8 mouse cellular contexts compared by ENCODE assay signal in the genomic region with DNA sequence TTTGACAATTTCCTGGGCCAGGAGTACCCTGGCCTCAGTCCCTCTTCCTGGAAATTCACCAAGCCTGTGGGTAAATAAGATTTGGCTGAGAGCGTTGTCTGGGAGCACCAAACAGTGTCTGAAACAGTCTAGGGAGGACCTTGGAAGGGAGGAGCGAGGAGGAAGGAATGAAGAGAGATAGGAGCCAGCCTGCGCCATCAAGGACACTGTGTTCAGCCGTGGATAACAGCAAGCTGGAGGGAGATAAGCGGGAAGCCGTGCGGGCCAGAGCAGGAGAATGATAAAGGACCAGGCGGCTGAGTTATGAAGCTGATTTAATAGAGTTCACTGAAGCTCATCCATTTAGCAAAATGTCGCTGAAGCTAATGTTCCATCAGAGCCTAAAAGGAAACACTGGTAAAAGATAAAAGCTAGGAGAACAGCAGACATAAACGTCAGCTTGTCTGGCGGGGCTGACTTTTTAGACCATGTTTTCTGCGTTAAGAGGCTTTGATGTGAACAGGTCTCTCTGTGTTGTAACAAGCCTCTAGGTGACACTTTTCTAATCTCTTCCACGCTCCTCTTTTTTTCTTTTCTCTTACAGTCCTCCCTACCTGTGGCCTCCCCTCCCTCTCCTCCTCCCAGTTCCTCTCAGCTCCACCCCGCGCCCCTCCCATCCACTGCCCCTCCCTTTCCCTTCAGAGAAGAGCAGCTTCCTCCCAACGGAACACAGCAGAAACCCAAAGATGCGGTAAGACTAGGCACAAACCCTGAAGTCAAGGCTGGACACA. TPM values are rescaled to one million over a fixed set of nuclear protein-coding genes. Genes with fewer than 3 reads are reported as not detected.
A peak's percentile ranks its signal among the peaks of the same experiment; 100 is the strongest.
DNase-seq lines count a peak whose midpoint lies in the region; ATAC-seq lines count a peak whose summit lies in the region.

No protein-coding gene starts in this region.

- H3K9me3 ChIP-seq in heart, embryonic 12.5 days (replicated peaks) = no peaks in the 10 kb centered on the region
- H3K9me3 ChIP-seq in kidney, embryonic 14.5 days (ENCODE audit: control insufficient read depth, low read length) = no peaks in the 10 kb centered on the region

- WGBS in heart, embryonic 12.5 days = 2% methylated on average over 17 of the region's 17 CpGs
- WGBS in kidney, embryonic 14.5 days = 20% methylated on average over 16 of the region's 17 CpGs

- peak overlapping the region; percentile 61 for H3K27ac ChIP-seq in heart, embryonic 12.5 days (ENCODE audit: poor library complexity, severe bottlenecking)
- no peak overlapping the region for H3K27ac ChIP-seq in kidney, embryonic 14.5 days (ENCODE audit: low read depth, low read length)

- peaks cover 29% of the 10 kb centered on the region for H3K4me1 ChIP-seq in heart, embryonic 12.5 days (replicated peaks)
- peaks cover 3% of the 10 kb centered on the region; the same call in 1 of the 2 replicates for H3K4me1 ChIP-seq in kidney, embryonic 14.5 days (ENCODE audit: control insufficient read depth, insufficient read depth, low read length)

- peak overlapping the region; percentile 79 for H3K4me2 ChIP-seq in heart, embryonic 12.5 days
- peak overlapping the region; percentile 45 for H3K4me2 ChIP-seq in kidney, embryonic 14.5 days (replicated peaks; ENCODE audit: low read depth, low read length)

- ATAC-seq in common myeloid progenitor, adult 5-6 weeks (replicated peaks; ENCODE audit: low read depth, poor library complexity, severe bottlenecking) = peak; percentile 87
- ATAC-seq in heart, embryonic 12.5 days (ENCODE audit: insufficient number of reproducible peaks, low FRiP score) = peak; percentile 49; the same call in 1 of the 2 replicates
- ATAC-seq in kidney, embryonic 14.5 days (ENCODE audit: low FRiP score, low TSS enrichment) = peak; percentile 63

- H3K36me3 ChIP-seq in heart, embryonic 12.5 days = no peaks in the 10 kb centered on the region
- H3K36me3 ChIP-seq in kidney, embryonic 14.5 days (ENCODE audit: control insufficient read depth, insufficient read depth, low read length) = no peaks in the 10 kb centered on the region

- DNase-seq in urinary bladder, adult 18-20 months (ENCODE audit: low spot score in 2 of 2) = peak; percentile 10 to 13
- DNase-seq in urinary bladder, adult 2 months (ENCODE audit: low spot score) = no peak
- peak; percentile 89 for DNase-seq in lung, postnatal 10 days
- DNase-seq in spleen, postnatal 10 days (ENCODE audit: low spot score in 2 of 2) = peak; percentile 16 to 63
- DNase-seq in layer of hippocampus, adult 9-11 months = no peak

- no peaks in the 10 kb centered on the region for H3K27me3 ChIP-seq in heart, embryonic 12.5 days (replicated peaks)
- H3K27me3 ChIP-seq in kidney, embryonic 14.5 days (ENCODE audit: control insufficient read depth, insufficient read depth, low read length) = no peaks in the 10 kb centered on the region

- peak overlapping the region; percentile 58 for H3K9ac ChIP-seq in heart, embryonic 12.5 days
- no peak overlapping the region for H3K9ac ChIP-seq in kidney, embryonic 14.5 days (ENCODE audit: low read depth, low read length)

- peak overlapping the region; percentile 48 for H3K4me3 ChIP-seq in heart, embryonic 12.5 days
- peak overlapping the region; percentile 24 for H3K4me3 ChIP-seq in kidney, embryonic 14.5 days (ENCODE audit: low read length)

RNA-seq across cellular contexts. Expression of a gene that starts 26.0 kb away (rescaled TPM):
- polyA plus RNA-seq in urinary bladder, adult 2 months (2012; rRNA removed) = 1.4 and 2.3 TPM in 2 replicates
- total RNA-seq in common myeloid progenitor, adult 5-6 weeks (2017) = 0.34 and 0.91 TPM in 2 replicates
- polyA plus RNA-seq in heart, embryonic 12.5 days (2016; fragmentation: Nextera tagmentation; extraction: Ambion mirVana) = 0.53 and 0.61 TPM in 2 replicates
- 0.99 and 1.9 TPM in 2 replicates for polyA plus RNA-seq in kidney, embryonic 14.5 days (2014; fragmentation: Nextera tagmentation; extraction: Ambion mirVana)

RNA-seq across cellular contexts. Expression of a gene that starts 52.9 kb away (rescaled TPM):
- polyA plus RNA-seq in urinary bladder, adult 2 months (2012; rRNA removed) = 23.3 and 35.3 TPM in 2 replicates
- total RNA-seq in common myeloid progenitor, adult 5-6 weeks (2017) = 12.8 and 17.0 TPM in 2 replicates
- 17.8 and 19.1 TPM in 2 replicates for polyA plus RNA-seq in heart, embryonic 12.5 days (2016; fragmentation: Nextera tagmentation; extraction: Ambion mirVana)
- 13.2 and 19.5 TPM in 2 replicates for polyA plus RNA-seq in kidney, embryonic 14.5 days (2014; fragmentation: Nextera tagmentation; extraction: Ambion mirVana)

Comparison
In these comparisons a context has a peak if more than half of its experiments do, and no peak if none do; other contexts are left out.
1. DNase-seq: peak in urinary bladder, adult 18-20 months (2 of 2), lung, postnatal 10 days (single experiment) and spleen, postnatal 10 days (2 of 2); none in urinary bladder, adult 2 months (single experiment) and layer of hippocampus, adult 9-11 months (single experiment).
2. Peak in every context shown above with its lines, with median percentiles within 50 percentile points of each other: ATAC-seq.